Mouse (Mus musculus): Measurements from ENCODE around the gene Prpf38b.

The Prpf38b gene

GRCm38 (mm10) chr3:108911548-108912413, at the start of gene Prpf38b:
TSS of gene Prpf38b (minus strand) at chr3:108911727.
- peak; percentile 98 for DNase-seq (ENCODE audit: low read depth, low spot score)

- DNase-seq (ENCODE audit: low read depth, low spot score): no peak
These were observed 49.7 kb upstream of the Prpf38b start for GRCm38 (mm10) chr3:108961226-108961625.

- no peak for DNase-seq (ENCODE audit: low read depth, low spot score)
These were observed 48.3 kb upstream of the Prpf38b start for GRCm38 (mm10) chr3:108959680-108960295.

- DNase-seq (ENCODE audit: low read depth, low spot score): no peak
These were observed 46.4 kb upstream of the Prpf38b start for GRCm38 (mm10) chr3:108957976-108958375.

- DNase-seq (ENCODE audit: low read depth, low spot score): no peak
These were observed 29.5 kb upstream of the Prpf38b start for GRCm38 (mm10) chr3:108940996-108941395.

- peak; percentile 34 for DNase-seq (ENCODE audit: low read depth, low spot score)
These were observed 28.6 kb upstream of the Prpf38b start, which contains the start of gene Gm9857 for GRCm38 (mm10) chr3:108940001-108940633. TSS of gene Gm9857 (minus strand) at chr3:108940445.

- no peak for DNase-seq (ENCODE audit: low read depth, low spot score)
These were observed 28.0 kb upstream of the Prpf38b start, which contains the start of gene Henmt1 for GRCm38 (mm10) chr3:108939573-108939972. TSS of gene Henmt1 (plus strand) at chr3:108939873.

GRCm38 (mm10) chr3:108938691-108939090, 27.2 kb upstream of the Prpf38b start:
- DNase-seq (ENCODE audit: low read depth, low spot score): no peak

- DNase-seq (ENCODE audit: low read depth, low spot score): no peak
These were observed 22.0 kb upstream of the Prpf38b start for GRCm38 (mm10) chr3:108933557-108933956.

- DNase-seq (ENCODE audit: low read depth, low spot score): no peak
These were observed 14.8 kb upstream of the Prpf38b start for GRCm38 (mm10) chr3:108926308-108926707.

- DNase-seq (ENCODE audit: low read depth, low spot score): no peak
These were observed 14.2 kb upstream of the Prpf38b start for GRCm38 (mm10) chr3:108925677-108926076.

- DNase-seq (ENCODE audit: low read depth, low spot score): no peak
These were observed 10.3 kb upstream of the Prpf38b start for GRCm38 (mm10) chr3:108921822-108922221.

GRCm38 (mm10) chr3:108920442-108921070, 9.0 kb upstream of the Prpf38b start:
- DNase-seq (ENCODE audit: low read depth, low spot score): no peak

- no peak for DNase-seq (ENCODE audit: low read depth, low spot score)
These were observed 7.3 kb upstream of the Prpf38b start for GRCm38 (mm10) chr3:108918852-108919251.

GRCm38 (mm10) chr3:108917986-108918385, 6.5 kb upstream of the Prpf38b start:
- no peak for DNase-seq (ENCODE audit: low read depth, low spot score)

- DNase-seq (ENCODE audit: low read depth, low spot score): no peak
These were observed 5.3 kb upstream of the Prpf38b start for GRCm38 (mm10) chr3:108916857-108917256.

- no peak for DNase-seq (ENCODE audit: low read depth, low spot score)
These were observed 4.5 kb upstream of the Prpf38b start for GRCm38 (mm10) chr3:108915999-108916398.

- peak; percentile 94 for DNase-seq (ENCODE audit: low read depth, low spot score)
These were observed 413 bp downstream of the Prpf38b start for GRCm38 (mm10) chr3:108911081-108911547.

- DNase-seq (ENCODE audit: low read depth, low spot score): peak; percentile 37
These were observed 1.0 kb downstream of the Prpf38b start for GRCm38 (mm10) chr3:108910303-108911080.

- no peak for DNase-seq (ENCODE audit: low read depth, low spot score)
These were observed 8.6 kb downstream of the Prpf38b start for GRCm38 (mm10) chr3:108902934-108903333.

- peak; percentile 45 for DNase-seq (ENCODE audit: low read depth, low spot score)
These were observed 9.5 kb downstream of the Prpf38b start for GRCm38 (mm10) chr3:108902038-108902437.

Data from CD4-positive, CD25-positive, alpha-beta regulatory T cell, adult 2 months (primary cell).